Mouse (Mus musculus): Measurements from ENCODE around the gene Ccs. TPM values are rescaled to one million over a fixed set of nuclear protein-coding genes. Genes with fewer than 3 reads are reported as not detected.

Ccs gene
- polyA plus RNA-seq, 1 experiment from 2014 or later: 48.3 TPM

DNA sequence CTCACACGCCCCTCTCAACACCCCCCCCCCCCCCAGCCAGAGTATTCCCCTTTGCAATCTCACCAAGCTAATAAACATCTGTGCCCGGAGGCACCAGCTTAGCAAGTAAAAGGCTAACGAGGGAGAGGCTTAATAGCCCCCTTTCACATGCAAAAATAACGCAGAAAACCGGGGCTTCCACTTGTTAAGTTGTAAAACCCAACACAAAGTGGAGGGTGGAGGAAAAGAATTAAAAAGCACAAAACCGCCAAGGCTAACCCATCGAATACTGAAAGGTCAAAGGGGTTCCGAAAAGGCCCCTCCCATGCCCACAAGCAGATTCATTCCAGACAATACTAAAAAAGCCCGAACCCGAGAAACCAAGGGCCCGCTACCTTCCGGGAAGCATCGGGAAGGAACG lies 28.8 kb downstream of the Ccs start:
- under 1% methylated on average over 14 of the region's 14 CpGs for WGBS
- peak overlapping the region; percentile 75 for H3K4me3 ChIP-seq (ENCODE audit: low read depth, low read length)
- H3K27ac ChIP-seq (replicated peaks; ENCODE audit: low read depth, low read length): peak overlapping the region; percentile 94; the same call in 1 of the 2 replicates
- H3K36me3 ChIP-seq (ENCODE audit: control insufficient read depth, insufficient read depth, low read length): no peaks in the 10 kb centered on the region
- peaks cover 17% of the 10 kb centered on the region for H3K4me1 ChIP-seq (ENCODE audit: control insufficient read depth, insufficient read depth, low read length)
- no peaks in the 10 kb centered on the region for H3K27me3 ChIP-seq (replicated peaks; ENCODE audit: control insufficient read depth, insufficient read depth, low read length)
- ATAC-seq (ENCODE audit: low read depth) (no peak), DNase-seq (ENCODE audit: low spot score) (no peak)
- no peaks in the 10 kb centered on the region for H3K9me3 ChIP-seq (ENCODE audit: control insufficient read depth, low read length)
- peak overlapping the region; percentile 72 for H3K9ac ChIP-seq (ENCODE audit: low read depth, low read length)
- H3K4me2 ChIP-seq (ENCODE audit: low read depth, low read length): peak overlapping the region; percentile 76

GRCm38 (mm10) chr19:4803283-4803682 lies 35.8 kb downstream of the Ccs start:
- peaks cover 56% of the 10 kb centered on the region for H3K36me3 ChIP-seq (ENCODE audit: control insufficient read depth, insufficient read depth, low read length)
- no peak overlapping the region for H3K27ac ChIP-seq (replicated peaks; ENCODE audit: low read depth, low read length)
- peaks cover 6% of the 10 kb centered on the region for H3K4me1 ChIP-seq (ENCODE audit: control insufficient read depth, insufficient read depth, low read length)
- no peak overlapping the region for H3K4me3 ChIP-seq (ENCODE audit: low read depth, low read length)
- DNase-seq (ENCODE audit: low spot score): no peak
- peak; percentile 27; the same call in 1 of the 2 replicates for ATAC-seq (ENCODE audit: low read depth)
- H3K9me3 ChIP-seq (ENCODE audit: control insufficient read depth, low read length): no peaks in the 10 kb centered on the region
- H3K4me2 ChIP-seq (ENCODE audit: low read depth, low read length): no peak overlapping the region
- no peaks in the 10 kb centered on the region for H3K27me3 ChIP-seq (replicated peaks; ENCODE audit: control insufficient read depth, insufficient read depth, low read length)
- no peak overlapping the region for H3K9ac ChIP-seq (ENCODE audit: low read depth, low read length)
- WGBS: 81% methylated on average over 10 of the region's 10 CpGs

GRCm38 (mm10) chr19:4802691-4803091 lies 36.4 kb downstream of the Ccs start:
- Histone ChIP-seq H3K4me3 (ENCODE audit: low read depth, low read length) (no peak overlapping the region), H3K4me2 (ENCODE audit: low read depth, low read length) (no peak overlapping the region), H3K36me3 (ENCODE audit: control insufficient read depth, insufficient read depth, low read length) (peaks cover 62% of the 10 kb centered on the region), H3K27ac (replicated peaks; ENCODE audit: low read depth, low read length) (no peak overlapping the region), H3K27me3 (replicated peaks; ENCODE audit: control insufficient read depth, insufficient read depth, low read length) (no peaks in the 10 kb centered on the region), H3K9me3 (ENCODE audit: control insufficient read depth, low read length) (no peaks in the 10 kb centered on the region), H3K4me1 (ENCODE audit: control insufficient read depth, insufficient read depth, low read length) (peaks cover 2% of the 10 kb centered on the region), H3K9ac (ENCODE audit: low read depth, low read length) (no peak overlapping the region)
- ATAC-seq (ENCODE audit: low read depth) (peak; percentile 69; the same call in 1 of the 2 replicates), DNase-seq (ENCODE audit: low spot score) (peak; percentile 30)
- 94% methylated on average over 6 of the region's 7 CpGs for WGBS

DNA sequence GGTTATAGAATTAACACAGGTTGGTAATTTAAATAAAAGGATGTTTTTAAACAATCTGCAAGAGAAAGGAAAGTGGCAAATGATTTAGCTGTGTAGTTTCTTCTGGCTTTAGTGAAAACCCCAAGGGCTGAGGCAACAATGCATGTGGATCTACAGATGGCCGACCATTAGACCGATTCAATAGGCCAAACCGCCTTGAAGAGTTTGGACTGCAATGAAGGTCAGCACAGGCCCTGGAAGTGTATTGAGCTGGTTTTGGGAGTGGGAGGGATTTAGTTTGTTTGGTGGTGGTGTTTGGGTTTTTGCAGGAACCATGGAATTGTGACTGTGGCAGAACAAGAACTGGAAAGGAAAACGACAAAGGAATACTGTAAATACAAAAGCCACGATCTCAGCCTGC lies 40.0 kb downstream of the Ccs start:
- no peak for ATAC-seq (ENCODE audit: low read depth)
- Histone ChIP-seq H3K9ac (ENCODE audit: low read depth, low read length) (no peak overlapping the region), H3K4me3 (ENCODE audit: low read depth, low read length) (no peak overlapping the region), H3K36me3 (ENCODE audit: control insufficient read depth, insufficient read depth, low read length) (peaks cover 66% of the 10 kb centered on the region), H3K4me2 (ENCODE audit: low read depth, low read length) (no peak overlapping the region), H3K4me1 (ENCODE audit: control insufficient read depth, insufficient read depth, low read length) (no peaks in the 10 kb centered on the region), H3K27ac (replicated peaks; ENCODE audit: low read depth, low read length) (no peak overlapping the region), H3K9me3 (ENCODE audit: control insufficient read depth, low read length) (no peaks in the 10 kb centered on the region), H3K27me3 (replicated peaks; ENCODE audit: control insufficient read depth, insufficient read depth, low read length) (no peaks in the 10 kb centered on the region)
- 93% methylated on average over 5 of the region's 5 CpGs for WGBS
- no peak for DNase-seq (ENCODE audit: low spot score)

DNA sequence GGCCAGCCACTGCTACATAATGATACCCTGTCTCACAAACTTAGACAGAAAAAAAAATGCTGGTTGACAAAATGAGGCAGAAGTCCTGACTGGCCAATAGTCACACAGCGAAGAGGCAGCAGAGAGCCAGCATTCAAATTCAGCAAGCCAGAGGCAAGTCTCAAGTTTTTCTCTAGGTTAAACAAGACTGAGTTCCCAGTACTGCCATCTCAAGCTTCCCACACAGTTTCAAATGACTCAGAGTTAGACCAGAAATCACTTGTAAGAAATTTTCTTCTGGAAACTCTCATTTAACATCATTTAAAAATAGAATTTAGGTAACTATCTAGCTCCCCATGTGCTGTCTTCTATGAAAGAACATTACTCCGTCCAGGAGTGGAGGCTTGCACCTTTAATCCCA lies 41.3 kb downstream of the Ccs start:
- DNase-seq (ENCODE audit: low spot score) (no peak), ATAC-seq (ENCODE audit: low read depth) (no peak)
- no peak overlapping the region for H3K9ac ChIP-seq (ENCODE audit: low read depth, low read length)
- 93% methylated on average over 2 of the region's 2 CpGs for WGBS
- peaks cover 56% of the 10 kb centered on the region for H3K36me3 ChIP-seq (ENCODE audit: control insufficient read depth, insufficient read depth, low read length)
- no peak overlapping the region for H3K27ac ChIP-seq (replicated peaks; ENCODE audit: low read depth, low read length)
- no peak overlapping the region for H3K4me3 ChIP-seq (ENCODE audit: low read depth, low read length)
- H3K4me1 ChIP-seq (ENCODE audit: control insufficient read depth, insufficient read depth, low read length): no peaks in the 10 kb centered on the region
- no peaks in the 10 kb centered on the region for H3K27me3 ChIP-seq (replicated peaks; ENCODE audit: control insufficient read depth, insufficient read depth, low read length)
- no peak overlapping the region for H3K4me2 ChIP-seq (ENCODE audit: low read depth, low read length)
- no peaks in the 10 kb centered on the region for H3K9me3 ChIP-seq (ENCODE audit: control insufficient read depth, low read length)

- no peak overlapping the region for H3K4me3 ChIP-seq (ENCODE audit: low read depth, low read length)
- DNase-seq (ENCODE audit: low spot score): no peak
- no peak overlapping the region for H3K27ac ChIP-seq (replicated peaks; ENCODE audit: low read depth, low read length)
- no peak for ATAC-seq (ENCODE audit: low read depth)
- no peak overlapping the region for H3K9ac ChIP-seq (ENCODE audit: low read depth, low read length)
- 91% methylated on average over 1 of the region's 1 CpGs for WGBS
- H3K4me2 ChIP-seq (ENCODE audit: low read depth, low read length): no peak overlapping the region
- H3K4me1 ChIP-seq (ENCODE audit: control insufficient read depth, insufficient read depth, low read length): peaks cover 13% of the 10 kb centered on the region
- H3K36me3 ChIP-seq (ENCODE audit: control insufficient read depth, insufficient read depth, low read length): peaks cover 49% of the 10 kb centered on the region
- no peaks in the 10 kb centered on the region for H3K27me3 ChIP-seq (replicated peaks; ENCODE audit: control insufficient read depth, insufficient read depth, low read length)
- H3K9me3 ChIP-seq (ENCODE audit: control insufficient read depth, low read length): no peaks in the 10 kb centered on the region
These were observed 43.2 kb downstream of the Ccs start for GRCm38 (mm10) chr19:4795929-4796328.

DNA sequence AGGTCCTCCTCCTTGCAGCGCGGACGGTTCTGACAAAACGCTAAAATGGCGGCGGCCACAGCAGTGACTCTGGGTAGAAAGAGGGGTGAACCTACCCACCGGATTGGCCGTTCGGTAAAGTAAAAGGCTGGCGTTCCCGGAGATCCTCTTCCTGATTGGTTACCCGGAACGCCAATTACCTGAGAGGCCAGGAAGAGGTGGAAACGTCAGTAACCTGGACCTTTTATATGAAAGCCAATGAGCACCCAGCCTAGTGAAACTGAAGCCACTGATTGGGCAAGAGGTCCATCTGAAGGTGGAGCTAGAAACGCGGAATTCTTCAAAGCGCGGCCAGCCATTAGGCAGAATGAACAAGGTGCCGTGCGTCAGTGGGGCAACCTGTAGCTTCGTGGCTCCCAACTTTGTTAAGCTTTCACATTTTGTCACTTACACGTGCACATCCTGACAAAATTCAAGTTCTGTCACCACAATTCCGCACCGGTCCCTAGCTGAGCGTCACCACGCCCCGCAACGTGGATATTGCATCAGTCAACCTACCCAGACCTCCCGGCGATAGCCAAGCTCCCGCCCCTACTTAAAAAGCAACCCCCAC lies 45.2 kb downstream of the Ccs start, which contains the start of gene Rbm4:
Rbm4 (minus strand) TSS at position 71 of the 592 bp plus-strand sequence.
- H3K36me3 ChIP-seq (ENCODE audit: control insufficient read depth, insufficient read depth, low read length): peaks cover 48% of the 10 kb centered on the region
- DNase-seq (ENCODE audit: low spot score) (peak; percentile 99), ATAC-seq (ENCODE audit: low read depth) (peak; percentile 98)
- WGBS: under 1% methylated on average over 30 of the region's 31 CpGs
- no peaks in the 10 kb centered on the region for H3K9me3 ChIP-seq (ENCODE audit: control insufficient read depth, low read length)
- H3K4me1 ChIP-seq (ENCODE audit: control insufficient read depth, insufficient read depth, low read length): peaks cover 23% of the 10 kb centered on the region
- H3K4me2 ChIP-seq (ENCODE audit: low read depth, low read length): peak within 1 kb of the TSS; percentile 83
- no peaks in the 10 kb centered on the region for H3K27me3 ChIP-seq (replicated peaks; ENCODE audit: control insufficient read depth, insufficient read depth, low read length)
- peak within 1 kb of the TSS; percentile 81 for H3K27ac ChIP-seq (replicated peaks; ENCODE audit: low read depth, low read length)
- peak within 1 kb of the TSS; percentile 72 for H3K4me3 ChIP-seq (ENCODE audit: low read depth, low read length)
- H3K9ac ChIP-seq (ENCODE audit: low read depth, low read length): peak within 1 kb of the TSS; percentile 78

DNA sequence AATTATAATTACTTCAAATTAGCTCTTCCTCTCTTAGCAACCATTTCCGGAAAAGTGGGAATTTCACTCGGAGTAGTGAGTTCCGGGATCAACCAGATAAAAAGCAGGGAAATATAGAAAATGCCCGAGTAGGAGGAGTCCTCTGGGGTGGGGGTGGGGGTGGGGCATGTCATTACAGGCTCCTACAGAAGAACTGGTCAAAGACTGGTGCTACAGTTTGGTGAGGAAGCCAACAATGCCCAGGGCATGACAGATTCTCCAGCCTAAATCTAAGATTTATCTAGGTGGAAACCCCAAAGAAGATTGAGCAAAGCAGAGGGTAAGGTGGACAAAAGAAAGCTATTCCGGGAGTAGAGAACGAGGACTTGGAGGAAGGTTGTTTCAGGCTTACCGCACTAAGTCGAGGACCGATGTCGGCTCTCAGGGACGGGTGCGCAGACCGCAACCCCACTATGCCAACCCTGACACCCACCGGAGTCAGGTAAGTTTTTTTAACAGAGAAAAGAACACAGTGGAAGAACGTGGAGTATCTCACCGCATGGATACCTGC lies 45.8 kb downstream of the Ccs start:
- Histone ChIP-seq H3K9me3 (ENCODE audit: control insufficient read depth, low read length) (no peaks in the 10 kb centered on the region), H3K27me3 (replicated peaks; ENCODE audit: control insufficient read depth, insufficient read depth, low read length) (no peaks in the 10 kb centered on the region), H3K4me2 (ENCODE audit: low read depth, low read length) (peak overlapping the region; percentile 83), H3K4me1 (ENCODE audit: control insufficient read depth, insufficient read depth, low read length) (peaks cover 23% of the 10 kb centered on the region), H3K4me3 (ENCODE audit: low read depth, low read length) (peak overlapping the region; percentile 72), H3K9ac (ENCODE audit: low read depth, low read length) (peak overlapping the region; percentile 78), H3K27ac (replicated peaks; ENCODE audit: low read depth, low read length) (peak overlapping the region; percentile 81), H3K36me3 (ENCODE audit: control insufficient read depth, insufficient read depth, low read length) (peaks cover 48% of the 10 kb centered on the region)
- 1% methylated on average over 16 of the region's 16 CpGs for WGBS
- ATAC-seq (ENCODE audit: low read depth) (peak; percentile 46), DNase-seq (ENCODE audit: low spot score) (no peak)

DNA sequence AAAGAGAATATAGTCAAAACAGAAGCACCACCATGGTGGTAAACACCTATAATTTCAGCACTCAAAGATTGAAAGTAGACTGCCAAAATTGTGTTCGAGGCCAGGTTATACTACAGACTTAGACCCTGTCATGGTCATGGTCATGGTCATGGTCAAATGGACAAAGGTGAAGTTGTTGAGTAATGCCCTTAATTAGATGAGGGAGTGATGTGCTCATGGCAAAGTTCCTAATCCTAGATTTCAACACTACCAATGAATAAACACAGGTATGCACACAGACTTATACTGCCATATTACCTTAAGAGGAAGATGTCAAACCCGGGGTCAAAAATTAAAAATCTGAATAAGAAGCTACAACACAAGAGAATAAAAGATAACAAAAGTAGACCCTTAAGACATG lies 52.8 kb downstream of the Ccs start:
- Histone ChIP-seq H3K36me3 (ENCODE audit: control insufficient read depth, insufficient read depth, low read length) (peaks cover 98% of the 10 kb centered on the region), H3K27me3 (replicated peaks; ENCODE audit: control insufficient read depth, insufficient read depth, low read length) (no peaks in the 10 kb centered on the region), H3K4me1 (ENCODE audit: control insufficient read depth, insufficient read depth, low read length) (peaks cover 18% of the 10 kb centered on the region), H3K4me3 (ENCODE audit: low read depth, low read length) (no peak overlapping the region), H3K9ac (ENCODE audit: low read depth, low read length) (no peak overlapping the region), H3K27ac (replicated peaks; ENCODE audit: low read depth, low read length) (no peak overlapping the region), H3K4me2 (ENCODE audit: low read depth, low read length) (no peak overlapping the region), H3K9me3 (ENCODE audit: control insufficient read depth, low read length) (no peaks in the 10 kb centered on the region)
- DNase-seq (ENCODE audit: low spot score) (no peak), ATAC-seq (ENCODE audit: low read depth) (no peak)
- WGBS: 94% methylated on average over 2 of the region's 2 CpGs

Data from embryonic facial prominence, embryonic 14.5 days (tissue).